Mouse (Mus musculus): ENCODE measurements around the gene Rpp25l. TPM values are rescaled to one million over a fixed set of nuclear protein-coding genes. Genes with fewer than 3 reads are reported as not detected.
"Not testable (repeated sequence)": the region's sequence is repeated elsewhere in the genome, so short reads cannot be mapped to it uniquely, and the experiment has no call there.

The Rpp25l gene
- polyA plus RNA-seq, 1 experiment from 2014 or later = 47.4 TPM

DNA sequence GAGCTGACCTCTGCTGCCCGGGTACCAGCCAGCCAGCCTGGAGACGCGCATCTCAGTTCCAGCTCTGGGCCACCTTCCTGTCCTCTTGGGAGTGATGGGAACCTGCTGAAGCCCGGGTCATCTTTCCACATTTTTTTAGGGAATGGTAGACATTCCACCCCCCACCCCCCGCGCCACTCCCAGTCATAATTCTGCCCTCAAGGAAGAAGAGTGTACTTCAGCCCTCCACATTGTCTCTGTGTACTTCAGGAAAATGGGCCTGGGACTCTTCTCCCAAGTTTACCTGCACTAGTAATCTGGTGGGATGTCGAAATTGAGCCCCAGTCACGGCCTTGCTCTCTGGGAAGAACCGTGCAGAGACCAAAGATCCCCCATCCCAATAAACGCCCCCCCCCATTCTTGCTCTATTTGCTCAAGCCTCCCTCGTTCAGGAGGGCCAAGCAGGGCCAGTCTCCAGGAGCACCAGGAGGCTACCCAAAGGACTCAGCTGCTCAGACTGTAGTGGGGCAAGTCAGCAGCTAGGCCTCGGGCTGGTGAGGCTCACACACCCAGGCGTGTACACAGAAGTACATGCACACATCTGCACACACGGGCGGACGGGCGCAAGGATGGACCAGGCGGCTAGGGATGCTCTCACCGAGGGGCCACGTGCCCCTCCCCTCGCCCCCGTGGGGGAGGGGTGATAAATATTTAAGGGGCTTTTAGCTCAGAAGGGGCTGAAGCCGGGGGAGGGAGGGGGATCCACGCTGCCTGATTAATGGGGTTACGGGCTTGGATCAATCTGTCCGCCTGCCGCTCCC is 29.0 kb downstream of the Rpp25l start:
- not testable (repeated sequence) for H3K4me1 ChIP-seq (replicated peaks; ENCODE audit: control insufficient read depth, insufficient read depth, low read length); H3K4me2 ChIP-seq (replicated peaks; ENCODE audit: low read depth); H3K36me3 ChIP-seq (ENCODE audit: control insufficient read depth, insufficient read depth); ATAC-seq; H3K9ac ChIP-seq (ENCODE audit: low read depth, low read length); H3K27me3 ChIP-seq (replicated peaks; ENCODE audit: control insufficient read depth, insufficient read depth, low read length); H3K9me3 ChIP-seq (ENCODE audit: control insufficient read depth); H3K4me3 ChIP-seq (ENCODE audit: low read depth, low read length); H3K27ac ChIP-seq (ENCODE audit: low read depth, low read length)
- 13% methylated on average over 21 of the region's 27 CpGs for WGBS

GRCm38 (mm10) chr4:41683303-41683702 is 30.0 kb downstream of the Rpp25l start:
- not testable (repeated sequence) for H3K27ac ChIP-seq (ENCODE audit: low read depth, low read length); H3K4me3 ChIP-seq (ENCODE audit: low read depth, low read length); H3K9me3 ChIP-seq (ENCODE audit: control insufficient read depth); ATAC-seq; H3K27me3 ChIP-seq (replicated peaks; ENCODE audit: control insufficient read depth, insufficient read depth, low read length); H3K36me3 ChIP-seq (ENCODE audit: control insufficient read depth, insufficient read depth); H3K4me1 ChIP-seq (replicated peaks; ENCODE audit: control insufficient read depth, insufficient read depth, low read length); H3K9ac ChIP-seq (ENCODE audit: low read depth, low read length)
- 0 out of 2 replicates have a peak overlapping the region, but pooled peaks have one; percentile 35 for H3K4me2 ChIP-seq (replicated peaks; ENCODE audit: low read depth)
- WGBS = 7% methylated on average over 3 of the region's 27 CpGs

DNA sequence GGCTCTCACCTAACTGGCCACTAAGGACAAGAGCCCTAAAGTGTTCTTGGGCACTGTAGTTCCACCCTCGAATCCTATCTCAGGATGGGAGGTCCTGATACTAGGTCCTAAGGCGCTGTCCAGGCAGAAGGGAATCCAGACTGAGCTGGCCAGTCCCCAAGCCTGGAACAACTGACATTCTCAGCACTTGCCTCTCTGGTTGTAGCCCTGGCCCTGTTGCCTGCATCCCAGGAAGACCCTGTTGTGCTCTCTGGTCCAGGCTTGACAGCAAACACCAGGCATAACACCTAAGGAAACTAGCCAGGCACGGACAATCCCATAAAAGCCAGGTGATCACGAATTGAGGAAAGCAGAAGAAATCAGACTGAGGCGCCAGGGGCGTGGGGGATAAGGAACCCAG is 30.5 kb downstream of the Rpp25l start:
- Histone ChIP-seq H3K4me1 (replicated peaks; ENCODE audit: control insufficient read depth, insufficient read depth, low read length) (no peaks in the 10 kb centered on the region), H3K4me2 (replicated peaks; ENCODE audit: low read depth) (no peak overlapping the region), H3K27me3 (replicated peaks; ENCODE audit: control insufficient read depth, insufficient read depth, low read length) (peaks cover 9% of the 10 kb centered on the region), H3K36me3 (ENCODE audit: control insufficient read depth, insufficient read depth) (no peaks in the 10 kb centered on the region), H3K9me3 (ENCODE audit: control insufficient read depth) (no peaks in the 10 kb centered on the region), H3K9ac (ENCODE audit: low read depth, low read length) (no peak overlapping the region), H3K27ac (ENCODE audit: low read depth, low read length) (no peak overlapping the region), H3K4me3 (ENCODE audit: low read depth, low read length) (no peak overlapping the region)
- 27% methylated on average over 6 of the region's 6 CpGs for WGBS
- no peak for ATAC-seq
- TF ChIP-seq CTCF (IDR thresholded peaks at IDR 0.05; ENCODE audit: low read depth) = no peak

DNA sequence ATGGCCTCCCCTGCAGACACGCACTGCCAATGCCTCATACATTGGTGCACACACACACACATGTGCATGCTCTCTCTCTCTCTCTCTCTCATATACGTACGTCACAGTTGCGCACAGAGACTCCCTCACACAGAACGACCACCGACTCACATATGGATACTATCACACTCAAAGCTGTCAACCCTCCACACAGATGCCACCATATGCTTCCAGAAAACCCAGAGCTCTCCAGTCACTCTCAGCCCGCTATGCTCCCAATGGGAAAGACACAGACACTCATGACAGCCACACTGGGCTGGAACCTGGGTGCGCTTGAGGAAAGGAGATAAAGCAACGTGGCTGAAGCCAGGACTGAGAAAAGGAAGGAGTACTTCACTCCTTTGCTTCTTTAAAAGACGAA is 31.4 kb downstream of the Rpp25l start:
- TF ChIP-seq CTCF (IDR thresholded peaks at IDR 0.05; ENCODE audit: low read depth) = no peak
- WGBS = 82% methylated on average over 10 of the region's 10 CpGs
- Histone ChIP-seq H3K27me3 (replicated peaks; ENCODE audit: control insufficient read depth, insufficient read depth, low read length) (peaks cover 9% of the 10 kb centered on the region), H3K27ac (ENCODE audit: low read depth, low read length) (no peak overlapping the region), H3K4me3 (ENCODE audit: low read depth, low read length) (no peak overlapping the region), H3K9me3 (ENCODE audit: control insufficient read depth) (no peaks in the 10 kb centered on the region), H3K9ac (ENCODE audit: low read depth, low read length) (no peak overlapping the region), H3K36me3 (ENCODE audit: control insufficient read depth, insufficient read depth) (no peaks in the 10 kb centered on the region), H3K4me2 (replicated peaks; ENCODE audit: low read depth) (no peak overlapping the region), H3K4me1 (replicated peaks; ENCODE audit: control insufficient read depth, insufficient read depth, low read length) (no peaks in the 10 kb centered on the region)
- ATAC-seq = no peak

DNA sequence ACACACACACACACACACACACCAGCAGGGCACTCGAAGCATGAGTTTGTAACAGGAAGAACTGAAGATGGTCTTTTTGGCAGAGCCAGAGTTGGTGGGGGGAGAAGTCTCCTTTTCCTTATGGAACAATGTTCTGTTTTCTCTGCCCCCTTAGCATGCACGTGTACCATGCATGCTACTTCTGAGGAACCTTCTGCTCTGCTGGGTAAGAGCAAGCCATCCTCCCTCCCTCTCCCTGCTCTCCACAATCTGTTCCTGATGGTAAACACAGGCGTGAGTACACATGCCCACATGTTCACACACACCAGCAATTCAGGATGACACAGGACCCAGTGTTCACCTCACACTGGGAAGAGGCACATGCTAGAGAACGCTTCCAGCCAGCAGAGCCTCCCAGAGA is 32.2 kb downstream of the Rpp25l start:
- Histone ChIP-seq H3K27ac (ENCODE audit: low read depth, low read length) (no peak overlapping the region), H3K36me3 (ENCODE audit: control insufficient read depth, insufficient read depth) (no peaks in the 10 kb centered on the region), H3K4me1 (replicated peaks; ENCODE audit: control insufficient read depth, insufficient read depth, low read length) (no peaks in the 10 kb centered on the region), H3K9ac (ENCODE audit: low read depth, low read length) (no peak overlapping the region), H3K9me3 (ENCODE audit: control insufficient read depth) (no peaks in the 10 kb centered on the region), H3K4me3 (ENCODE audit: low read depth, low read length) (no peak overlapping the region), H3K27me3 (replicated peaks; ENCODE audit: control insufficient read depth, insufficient read depth, low read length) (peaks cover 9% of the 10 kb centered on the region), H3K4me2 (replicated peaks; ENCODE audit: low read depth) (no peak overlapping the region)
- 50% methylated on average over 4 of the region's 4 CpGs for WGBS
- no peak for ATAC-seq
- TF ChIP-seq CTCF (IDR thresholded peaks at IDR 0.05; ENCODE audit: low read depth) = no peak

- Histone ChIP-seq H3K27ac (ENCODE audit: low read depth, low read length) (no peak overlapping the region), H3K9me3 (ENCODE audit: control insufficient read depth) (no peaks in the 10 kb centered on the region), H3K9ac (ENCODE audit: low read depth, low read length) (no peak overlapping the region), H3K36me3 (ENCODE audit: control insufficient read depth, insufficient read depth) (no peaks in the 10 kb centered on the region), H3K27me3 (replicated peaks; ENCODE audit: control insufficient read depth, insufficient read depth, low read length) (peaks cover 9% of the 10 kb centered on the region), H3K4me3 (ENCODE audit: low read depth, low read length) (no peak overlapping the region), H3K4me2 (replicated peaks; ENCODE audit: low read depth) (no peak overlapping the region), H3K4me1 (replicated peaks; ENCODE audit: control insufficient read depth, insufficient read depth, low read length) (no peaks in the 10 kb centered on the region)
- 86% methylated on average over 1 of the region's 2 CpGs for WGBS
- no peak for ATAC-seq
- TF ChIP-seq CTCF (IDR thresholded peaks at IDR 0.05; ENCODE audit: low read depth) = no peak
Measured at GRCm38 (mm10) chr4:41679291-41679690, 34.0 kb downstream of the Rpp25l start.
